Mouse (Mus musculus): Measurements from ENCODE around the gene Ak5.
"Not testable (repeated sequence)": the region's sequence is repeated elsewhere in the genome, so short reads cannot be mapped to it uniquely, and the experiment has no call there.

The Ak5 gene

GRCm38 (mm10) chr3:152477796-152478527, 190.2 kb downstream of the Ak5 start:
- peak; percentile 73 for DNase-seq (ENCODE audit: low read depth, low spot score)

- DNase-seq (ENCODE audit: low read depth, low spot score): no peak
Measured at GRCm38 (mm10) chr3:152475894-152476293, 192.3 kb downstream of the Ak5 start.

- no peak for DNase-seq (ENCODE audit: low read depth, low spot score)
Measured at GRCm38 (mm10) chr3:152475278-152475669, 192.9 kb downstream of the Ak5 start.

GRCm38 (mm10) chr3:152474582-152475277, 193.4 kb downstream of the Ak5 start:
- peak; percentile 57 for DNase-seq (ENCODE audit: low read depth, low spot score)

- no peak for DNase-seq (ENCODE audit: low read depth, low spot score)
Measured at GRCm38 (mm10) chr3:152472676-152473075, 195.5 kb downstream of the Ak5 start.

GRCm38 (mm10) chr3:152470347-152470746, 197.8 kb downstream of the Ak5 start:
- no peak for DNase-seq (ENCODE audit: low read depth, low spot score)

GRCm38 (mm10) chr3:152469423-152470200, 198.5 kb downstream of the Ak5 start:
- DNase-seq (ENCODE audit: low read depth, low spot score): no peak

- no peak for DNase-seq (ENCODE audit: low read depth, low spot score)
Measured at GRCm38 (mm10) chr3:152468569-152469041, 199.6 kb downstream of the Ak5 start.

- no peak for DNase-seq (ENCODE audit: low read depth, low spot score)
Measured at GRCm38 (mm10) chr3:152468032-152468431, 200.1 kb downstream of the Ak5 start.

- no peak for DNase-seq (ENCODE audit: low read depth, low spot score)
Measured at GRCm38 (mm10) chr3:152467312-152467711, 200.8 kb downstream of the Ak5 start.

GRCm38 (mm10) chr3:152466849-152467248, 201.3 kb downstream of the Ak5 start:
- DNase-seq (ENCODE audit: low read depth, low spot score): no peak

- DNase-seq (ENCODE audit: low read depth, low spot score): no peak
Measured at GRCm38 (mm10) chr3:152465338-152465737, 202.8 kb downstream of the Ak5 start.

- no peak for DNase-seq (ENCODE audit: low read depth, low spot score)
Measured at GRCm38 (mm10) chr3:152464462-152464861, 203.7 kb downstream of the Ak5 start.

- DNase-seq (ENCODE audit: low read depth, low spot score): no peak
Measured at GRCm38 (mm10) chr3:152462900-152463299, 205.3 kb downstream of the Ak5 start.

GRCm38 (mm10) chr3:152462038-152462547, 206.1 kb downstream of the Ak5 start:
- no peak for DNase-seq (ENCODE audit: low read depth, low spot score)

GRCm38 (mm10) chr3:152460802-152461201, 207.4 kb downstream of the Ak5 start:
- no peak for DNase-seq (ENCODE audit: low read depth, low spot score)

- not testable (repeated sequence) for DNase-seq (ENCODE audit: low read depth, low spot score)
Measured at GRCm38 (mm10) chr3:152458875-152459274, 209.3 kb downstream of the Ak5 start.

GRCm38 (mm10) chr3:152457308-152458035, 210.7 kb downstream of the Ak5 start:
- DNase-seq (ENCODE audit: low read depth, low spot score): no peak

GRCm38 (mm10) chr3:152453163-152453562, 215.0 kb downstream of the Ak5 start:
- no peak for DNase-seq (ENCODE audit: low read depth, low spot score)

- DNase-seq (ENCODE audit: low read depth, low spot score): no peak
Measured at GRCm38 (mm10) chr3:152446966-152447365, 221.2 kb downstream of the Ak5 start.

- no peak for DNase-seq (ENCODE audit: low read depth, low spot score)
Measured at GRCm38 (mm10) chr3:152444114-152444513, 224.0 kb downstream of the Ak5 start.

Data from CD4-positive helper T cell, adult 2 months (primary cell).